Mouse (Mus musculus) kidney, postnatal 0 days (tissue): ENCODE results near the gene 1600012H06Rik. TPM values are rescaled to one million over a fixed set of nuclear protein-coding genes. Genes with fewer than 3 reads are reported as not detected.
"Not testable (repeated sequence)": the region's sequence is repeated elsewhere in the genome, so short reads cannot be mapped to it uniquely, and the experiment has no call there.

Source experiments
- ATAC-seq: fragments of 200-750 bp; cut with Nextera tagmentation; replicated peaks from 2 replicates; pipeline ENCODE4 v1.8.0; 2017; ENCODE audit warnings: low read depth, moderate number of reproducible peaks, moderate TSS enrichment, moderate library complexity; ENCODE audit not compliant: low FRiP score
- DNase-seq: peaks from one replicate; pipeline ENCODE4 v3.0.0-alpha.2; 2016; ENCODE audit warnings: low spot score
- H3K27ac ChIP-seq: fragments of 300-500 bp; sonication (generic); 2 replicates; pipeline ENCODE4 v1.5.1; 2014; ENCODE audit warnings: mild to moderate bottlenecking
- H3K27me3 ChIP-seq: fragments of 300-500 bp; sonication (generic); 2 replicates; pipeline ENCODE4 v1.6.1; 2014; ENCODE audit warnings: low read length, mixed read lengths; ENCODE audit not compliant: insufficient read depth
- H3K36me3 ChIP-seq: fragments of 300-500 bp; sonication (generic); 2 replicates; pipeline ENCODE4 v1.6.1; 2014; ENCODE audit warnings: low read length, mixed read lengths; ENCODE audit not compliant: insufficient read depth
- H3K4me1 ChIP-seq: fragments of 300-500 bp; sonication (generic); replicated peaks from 2 replicates; pipeline ENCODE4 v1.6.1; 2014; ENCODE audit warnings: antibody characterized with exemption, low read length, mixed read lengths; ENCODE audit not compliant: insufficient read depth
- H3K4me2 ChIP-seq: fragments of 300-500 bp; sonication (generic); 2 replicates; pipeline ENCODE4 v1.6.1; 2014; ENCODE audit warnings: mild to moderate bottlenecking, low read length, moderate library complexity, mixed read lengths
- H3K4me3 ChIP-seq: fragments of 300-500 bp; sonication (generic); replicated peaks from 2 replicates; pipeline ENCODE4 v1.5.1; 2014; ENCODE audit warnings: low read depth, low read length
- H3K9ac ChIP-seq: fragments of 300-500 bp; sonication (generic); 2 replicates; pipeline ENCODE4 v1.6.1; 2014; ENCODE audit warnings: low read depth, low read length
- H3K9me3 ChIP-seq: fragments of 300-500 bp; sonication (generic); replicated peaks from 2 replicates; pipeline ENCODE4 v1.6.1; 2016; ENCODE audit warnings: low read length, inconsistent platforms, mixed read lengths
- WGBS: fragments of 180-500 bp; shearing (Covaris S2); extraction: QIAGEN DNeasy Blood & Tissue Kit; methylation state at CpG from one replicate; pipeline ENCODE4 v1.1.7; 2014; 5-methylcytosine and 5-hydroxymethylcytosine counted together
- polyA plus RNA-seq: library from polyadenylated mRNA; unstranded; fragments of >200 nt; fragmentation: Nextera tagmentation; extraction: Ambion mirVana; gene quantifications from 2 replicates; pipeline ENCODE4 v1.2.1, GENCODE M21; 2015

1600012H06Rik gene
- polyA plus RNA-seq, 1 experiment from 2014 or later, result 41.6 TPM

DNA sequence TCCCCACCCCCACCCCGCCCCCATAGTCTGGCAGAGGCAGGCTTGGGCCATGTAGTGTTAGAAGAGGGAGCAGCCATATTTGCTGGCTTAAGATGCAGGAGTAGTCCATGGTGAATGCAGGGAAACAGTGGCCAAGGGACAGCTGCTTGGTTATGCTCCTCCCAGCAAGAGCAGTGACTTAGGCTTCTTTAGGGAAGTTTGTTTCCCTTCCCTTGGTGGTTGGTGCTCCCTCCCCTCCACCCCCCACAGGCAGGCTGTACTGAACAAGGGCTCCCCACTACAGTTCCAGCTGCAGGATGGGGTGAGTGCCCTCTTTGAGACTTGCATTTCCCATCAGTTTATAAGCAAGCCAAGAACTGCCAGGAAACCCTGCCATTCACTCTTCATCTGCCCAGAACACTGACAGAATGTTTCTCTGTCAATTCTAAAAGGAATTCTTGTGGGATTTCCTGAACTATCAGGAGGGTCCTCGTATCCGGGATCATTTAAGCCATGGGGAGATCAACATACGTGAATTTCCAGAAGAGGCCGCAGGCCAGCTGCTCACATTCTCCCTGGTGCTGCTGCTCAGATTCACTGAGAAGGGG is 47.2 kb downstream of the 1600012H06Rik start:
- H3K4me2 ChIP-seq, H3K36me3 ChIP-seq, H3K4me3 ChIP-seq, H3K27me3 ChIP-seq, H3K4me1 ChIP-seq, ATAC-seq, H3K27ac ChIP-seq, H3K9ac ChIP-seq, DNase-seq, H3K9me3 ChIP-seq: not testable (repeated sequence)
- 91% methylated on average over 4 of the region's 5 CpGs for WGBS

DNA sequence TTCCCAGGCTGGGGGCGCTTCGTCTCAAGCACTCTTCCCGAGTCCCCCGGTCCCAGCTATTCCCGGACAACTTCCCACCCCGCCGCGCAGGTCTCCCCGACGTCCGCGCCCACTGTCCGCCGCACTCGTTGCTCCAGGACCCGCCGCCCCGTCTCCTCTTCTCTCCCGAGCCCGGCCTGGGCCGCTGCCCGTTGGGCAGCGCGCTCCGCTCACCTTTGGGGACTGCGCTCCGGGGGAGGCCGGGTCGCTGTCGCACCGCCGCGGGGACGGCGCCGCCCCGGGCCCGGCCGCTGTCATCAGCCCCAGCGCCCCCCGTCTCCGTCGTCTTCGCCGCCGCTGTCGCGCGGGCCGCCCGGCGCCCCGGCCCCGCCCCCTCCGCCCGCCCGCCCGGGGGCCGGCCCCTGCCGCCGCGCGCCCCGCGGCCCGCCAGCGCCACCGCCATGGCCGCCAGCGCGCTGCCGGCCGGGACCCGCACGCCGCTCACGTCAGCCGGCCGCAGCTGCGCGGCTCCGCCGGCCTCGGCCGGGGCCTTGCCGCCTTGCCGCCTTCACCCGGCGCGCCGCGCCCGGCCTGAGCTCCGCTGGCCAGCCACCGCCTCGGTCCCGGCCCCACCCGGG is 49.6 kb downstream of the 1600012H06Rik start:
- H3K4me3 ChIP-seq, H3K4me1 ChIP-seq, DNase-seq, H3K9me3 ChIP-seq, H3K27ac ChIP-seq, H3K27me3 ChIP-seq, H3K9ac ChIP-seq, H3K4me2 ChIP-seq, H3K36me3 ChIP-seq: not testable (repeated sequence)
- WGBS, result no CpG with 5 or more reads among the region's 98 CpGs
- peak; percentile 68 for ATAC-seq

- WGBS, result no CpG with 5 or more reads among the region's 47 CpGs
- peak; percentile 71 for ATAC-seq
Observed at GRCm38 (mm10) chr17:14993139-14993832, 50.3 kb downstream of the 1600012H06Rik start.

GRCm38 (mm10) chr17:14994140-14994539 is 51.2 kb downstream of the 1600012H06Rik start:
- H3K4me2 ChIP-seq, H3K9ac ChIP-seq, H3K4me1 ChIP-seq, H3K27ac ChIP-seq, ATAC-seq, H3K36me3 ChIP-seq, DNase-seq, H3K27me3 ChIP-seq, H3K4me3 ChIP-seq, H3K9me3 ChIP-seq: not testable (repeated sequence)
- no CpG with 5 or more reads among the region's 5 CpGs for WGBS

More at GRCm38 (mm10) chr17:14993139-14993832, 50.3 kb downstream of the 1600012H06Rik start:
- not testable (repeated sequence) for DNase-seq, H3K4me3 ChIP-seq, H3K4me1 ChIP-seq, H3K27ac ChIP-seq, H3K9ac ChIP-seq, H3K4me2 ChIP-seq, H3K9me3 ChIP-seq, H3K27me3 ChIP-seq, H3K36me3 ChIP-seq

GRCm38 (mm10) chr17:15000047-15000446 is 57.1 kb downstream of the 1600012H06Rik start:
- not testable (repeated sequence) for H3K4me1 ChIP-seq, ATAC-seq
- WGBS, result no CpG with 5 or more reads among the region's 4 CpGs

GRCm38 (mm10) chr17:15009088-15009487 is 66.1 kb downstream of the 1600012H06Rik start:
- not testable (repeated sequence) for H3K9ac ChIP-seq, ATAC-seq, H3K4me1 ChIP-seq, DNase-seq, H3K4me2 ChIP-seq, H3K27ac ChIP-seq, H3K4me3 ChIP-seq, H3K27me3 ChIP-seq, H3K36me3 ChIP-seq, H3K9me3 ChIP-seq
- WGBS, result no CpG with 5 or more reads among the region's 3 CpGs

More at GRCm38 (mm10) chr17:15000047-15000446, 57.1 kb downstream of the 1600012H06Rik start:
- H3K9ac ChIP-seq, H3K27ac ChIP-seq, H3K9me3 ChIP-seq, DNase-seq, H3K36me3 ChIP-seq, H3K27me3 ChIP-seq, H3K4me2 ChIP-seq, H3K4me3 ChIP-seq: not testable (repeated sequence)

Other genes starting within 250 kb of the 1600012H06Rik start
- gene Thbs2, start 248.9 kb upstream of the 1600012H06Rik start, polyA plus RNA-seq, result 24.6 and 29.5 TPM in 2 replicates
- gene Wdr27, start within 50 bp of the 1600012H06Rik start, polyA plus RNA-seq, result 10.1 and 16.3 TPM in 2 replicates
- 27.3 and 29.8 TPM in 2 replicates for gene Phf10, start 18.1 kb downstream of the 1600012H06Rik start, polyA plus RNA-seq
- 8.9 and 13.2 TPM in 2 replicates for gene 9030025P20Rik, start 35.3 kb downstream of the 1600012H06Rik start, polyA plus RNA-seq
- gene Gm3417, start 35.6 kb downstream of the 1600012H06Rik start, polyA plus RNA-seq, result 1.5 and 1.8 TPM in 2 replicates
- 8.9 and 10.3 TPM in 2 replicates for gene Gm3435, start 67.0 kb downstream of the 1600012H06Rik start, polyA plus RNA-seq
- gene Ermard, start 98.0 kb downstream of the 1600012H06Rik start, polyA plus RNA-seq, result 53.6 and 60.1 TPM in 2 replicates
- not detected in 2 replicates for gene Tcte3, start 98.3 kb downstream of the 1600012H06Rik start, polyA plus RNA-seq
- 4.0 and 4.6 TPM in 2 replicates for gene Gm3448, start 98.4 kb downstream of the 1600012H06Rik start, polyA plus RNA-seq